Mouse (Mus musculus) frontal cortex, postnatal 14 days (tissue): ENCODE data around the gene Rasa4.
"Not testable (repeated sequence)": the region's sequence is repeated elsewhere in the genome, so short reads cannot be mapped to it uniquely, and the experiment has no call there.

ENCODE experiments used
- DNase-seq, 2 experiments: peaks; one replicate each; pipeline ENCODE4 v3.0.0; 2022; ENCODE audit warnings: low spot score in 2 of 2

Gene Rasa4

GRCm38 (mm10) chr5:136083669-136084107, at the start of gene Rasa4:
Rasa4 (plus strand) TSS chr5:136083916.
- peak; percentile 90 for DNase-seq

GRCm38 (mm10) chr5:136034868-136035267, 48.8 kb upstream of the Rasa4 start:
- no peak for DNase-seq

- DNase-seq: no peak
Measured at GRCm38 (mm10) chr5:136035285-136035684, 48.4 kb upstream of the Rasa4 start.

- no peak for DNase-seq
Measured at GRCm38 (mm10) chr5:136036667-136037066, 47.0 kb upstream of the Rasa4 start.

GRCm38 (mm10) chr5:136038258-136039214, 45.2 kb upstream of the Rasa4 start, which contains the start of gene Upk3b:
Upk3b (plus strand) TSS chr5:136038496.
- DNase-seq: no peak

GRCm38 (mm10) chr5:136040210-136040609, 43.5 kb upstream of the Rasa4 start:
- no peak for DNase-seq

GRCm38 (mm10) chr5:136041260-136041659, 42.5 kb upstream of the Rasa4 start:
- DNase-seq: no peak

GRCm38 (mm10) chr5:136041666-136042065, 42.0 kb upstream of the Rasa4 start:
- no peak for DNase-seq

GRCm38 (mm10) chr5:136044865-136045264, 38.9 kb upstream of the Rasa4 start:
- DNase-seq: no peak

- DNase-seq: no peak
Measured at GRCm38 (mm10) chr5:136045408-136045807, 38.3 kb upstream of the Rasa4 start.

GRCm38 (mm10) chr5:136045987-136046386, 37.7 kb upstream of the Rasa4 start:
- DNase-seq: peak; percentile 44 to 83

- DNase-seq: not testable (repeated sequence)
Measured at GRCm38 (mm10) chr5:136048541-136048940, 35.2 kb upstream of the Rasa4 start.

- no peak for DNase-seq
Measured at GRCm38 (mm10) chr5:136049926-136050325, 33.8 kb upstream of the Rasa4 start.

GRCm38 (mm10) chr5:136051231-136052085, 32.3 kb upstream of the Rasa4 start:
- no peak for DNase-seq

GRCm38 (mm10) chr5:136052861-136053655, 30.7 kb upstream of the Rasa4 start:
- DNase-seq: no peak

- no peak for DNase-seq
Measured at GRCm38 (mm10) chr5:136054301-136055077, 29.2 kb upstream of the Rasa4 start, which contains the start of gene Upk3bl. Upk3bl (plus strand) TSS chr5:136054492.

GRCm38 (mm10) chr5:136056062-136056461, 27.7 kb upstream of the Rasa4 start:
- no peak for DNase-seq

GRCm38 (mm10) chr5:136057085-136057484, 26.6 kb upstream of the Rasa4 start:
- DNase-seq: no peak

- peak; percentile 48 to 75 for DNase-seq
Measured at GRCm38 (mm10) chr5:136061567-136061966, 22.1 kb upstream of the Rasa4 start.

- DNase-seq: no peak
Measured at GRCm38 (mm10) chr5:136063920-136064319, 19.8 kb upstream of the Rasa4 start.
